Mouse (Mus musculus) MEL (cell line): Measurements from ENCODE around the gene Chd2. TPM values are rescaled to one million over a fixed set of nuclear protein-coding genes. Genes with fewer than 3 reads are reported as not detected.
A peak's percentile ranks its signal among the peaks of the same experiment; 100 is the strongest.

ENCODE experiments used
- DNase-seq: peaks from one replicate; pipeline ENCODE4 v3.0.0; 2011; ENCODE audit warnings: low read depth, low spot score
- H3K27ac ChIP-seq: 2 replicates; pipeline ENCODE4 v1.5.1; 2012; ENCODE audit warnings: low read depth, mild to moderate bottlenecking, control low read depth, low read length, moderate library complexity; ENCODE audit not compliant: control insufficient read depth
- H3K27me3 ChIP-seq, 2 experiments: fragments of 150-350 bp in 1 of 2; sonication (generic) in 1 of 2; 2 replicates each; pipeline ENCODE4 v1.6.1; 2012; ENCODE audit warnings: low read length in 2 of 2, mild to moderate bottlenecking in 2 of 2, improper control_type of control experiment in 1 of 2, moderate library complexity in 1 of 2; ENCODE audit not compliant: insufficient read depth in 2 of 2, control insufficient read depth in 1 of 2
- H3K36me3 ChIP-seq, 2 experiments: 2 replicates each; pipeline ENCODE4 v1.6.1; 2012 to 2014; ENCODE audit warnings: low read length in 2 of 2, improper control_type of control experiment in 1 of 2, inconsistent platforms in 1 of 2, mild to moderate bottlenecking in 1 of 2; ENCODE audit not compliant: insufficient read depth in 2 of 2, control insufficient read depth in 1 of 2
- H3K4me1 ChIP-seq, 2 experiments: fragments of 150-350 bp in 1 of 2; sonication (generic) in 1 of 2; 2 replicates each; pipeline ENCODE4 v1.6.1; 2012; ENCODE audit warnings: low read length in 2 of 2, improper control_type of control experiment in 1 of 2, mild to moderate bottlenecking in 1 of 2; ENCODE audit not compliant: insufficient read depth in 2 of 2, control insufficient read depth in 1 of 2
- H3K4me3 ChIP-seq, 2 experiments: fragments of 150-350 bp in 1 of 2; sonication (generic) in 1 of 2; 2 replicates each; pipeline ENCODE4 v1.5.1; 2012; ENCODE audit warnings: low read depth in 2 of 2, low read length in 2 of 2, mild to moderate bottlenecking in 2 of 2, moderate library complexity in 2 of 2, control low read depth in 1 of 2, improper control_type of control experiment in 1 of 2; ENCODE audit not compliant: control insufficient read depth in 1 of 2, insufficient read depth in 1 of 2
- H3K79me2 ChIP-seq: 2 replicates; pipeline ENCODE4 v1.6.1; 2012; ENCODE audit warnings: mild to moderate bottlenecking, low read length, moderate library complexity; ENCODE audit not compliant: control insufficient read depth, poor library complexity, insufficient read depth
- H3K9ac ChIP-seq: 2 replicates; pipeline ENCODE4 v1.6.1; 2012; ENCODE audit warnings: low read depth, mild to moderate bottlenecking, control low read depth, low read length, moderate library complexity; ENCODE audit not compliant: control insufficient read depth, poor library complexity, severe bottlenecking
- H3K9me3 ChIP-seq: fragments of 150-350 bp; sonication (generic); replicated peaks from 2 replicates; pipeline ENCODE4 v1.6.1; 2012; ENCODE audit warnings: mild to moderate bottlenecking, low read length, improper control_type of control experiment, moderate library complexity; ENCODE audit not compliant: insufficient read depth
- BHLHE40 ChIP-seq: IDR thresholded peaks from 2 replicates; pipeline ENCODE4 v1.6.1; 2012; ENCODE audit warnings: low read depth, mild to moderate bottlenecking, inconsistent platforms, low read length, improper control_type of control experiment, borderline replicate concordance
- CHD1 ChIP-seq: IDR thresholded peaks from 2 replicates; pipeline ENCODE4 v1.6.1; 2012; ENCODE audit warnings: low read depth, mild to moderate bottlenecking, inconsistent platforms, low read length, improper control_type of control experiment
- CTCF ChIP-seq, 3 experiments: IDR thresholded peaks in 2 of 3; conservative IDR thresholded peaks in 1 of 3; 2 replicates each; pipeline ENCODE4 v1.5.1; 2011 to 2012; ENCODE audit warnings: low read length in 3 of 3, low read depth in 2 of 3, mild to moderate bottlenecking in 2 of 3, improper control_type of control experiment in 1 of 3, inconsistent platforms in 1 of 3, mixed read lengths in 1 of 3, moderate library complexity in 1 of 3; ENCODE audit not compliant: control insufficient read depth in 1 of 3, insufficient read depth in 1 of 3, poor library complexity in 1 of 3, severe bottlenecking in 1 of 3
- EP300 ChIP-seq, 2 experiments: IDR thresholded peaks; 2 replicates each; pipeline ENCODE4 v1.6.1; 2011; ENCODE audit warnings: improper control_type of control experiment in 2 of 2, low read length in 2 of 2, low read depth in 1 of 2, mild to moderate bottlenecking in 1 of 2
- ETS1 ChIP-seq: IDR thresholded peaks from 2 replicates; pipeline ENCODE4 v1.6.1; 2012; ENCODE audit warnings: low read depth, mild to moderate bottlenecking, inconsistent platforms, low read length, improper control_type of control experiment, moderate library complexity
- HCFC1 ChIP-seq: IDR thresholded peaks from 2 replicates; pipeline ENCODE4 v1.6.1; 2012; ENCODE audit warnings: low read depth, mild to moderate bottlenecking, inconsistent platforms, low read length, improper control_type of control experiment, moderate library complexity
- KAT2A ChIP-seq: conservative IDR thresholded peaks from 2 replicates; pipeline ENCODE4 v1.6.1; 2012; ENCODE audit warnings: low read depth, low read length, improper control_type of control experiment, inconsistent platforms
- MAFK ChIP-seq: IDR thresholded peaks from 2 replicates; pipeline ENCODE4 v1.6.1; 2011; ENCODE audit warnings: low read depth, mild to moderate bottlenecking, low read length, improper control_type of control experiment, borderline replicate concordance
- MAZ ChIP-seq: IDR thresholded peaks from 2 replicates; pipeline ENCODE4 v1.6.1; 2012; ENCODE audit warnings: low read depth, mild to moderate bottlenecking, inconsistent platforms, low read length, improper control_type of control experiment
- MXI1 ChIP-seq: IDR thresholded peaks from 2 replicates; pipeline ENCODE4 v1.6.1; 2011; ENCODE audit warnings: mild to moderate bottlenecking, low read depth, low read length, improper control_type of control experiment
- MYC ChIP-seq: IDR thresholded peaks from 2 replicates; pipeline ENCODE4 v1.6.1; 2011; ENCODE audit warnings: low read depth, mild to moderate bottlenecking, low read length, improper control_type of control experiment, moderate library complexity
- NELFE ChIP-seq: IDR thresholded peaks from 2 replicates; pipeline ENCODE4 v1.6.1; 2011; ENCODE audit warnings: low read depth, low read length, improper control_type of control experiment
- NRF1 ChIP-seq: IDR thresholded peaks from 2 replicates; pipeline ENCODE4 v1.6.1; 2014; ENCODE audit warnings: low read depth, mild to moderate bottlenecking, inconsistent platforms, low read length, improper control_type of control experiment, moderate library complexity; ENCODE audit not compliant: poor library complexity, insufficient read depth, severe bottlenecking
- POLR2A ChIP-seq, 2 experiments: IDR thresholded peaks; 2 replicates each; pipeline ENCODE4 v1.6.1; 2011 to 2012; ENCODE audit warnings: low read length in 2 of 2, mild to moderate bottlenecking in 2 of 2, control low read depth in 1 of 2, improper control_type of control experiment in 1 of 2, low read depth in 1 of 2, moderate library complexity in 1 of 2; ENCODE audit not compliant: control insufficient read depth in 1 of 2, insufficient read depth in 1 of 2, poor library complexity in 1 of 2
- POLR2AphosphoS2 ChIP-seq: IDR thresholded peaks from 2 replicates; pipeline ENCODE4 v1.6.1; 2011; ENCODE audit warnings: low read length, improper control_type of control experiment
- POLR2AphosphoS5 ChIP-seq: IDR thresholded peaks from 2 replicates; pipeline ENCODE4 v1.6.1; 2012; ENCODE audit warnings: low read depth, borderline replicate concordance, mild to moderate bottlenecking, inconsistent platforms, low read length, moderate library complexity, mixed read lengths
- RCOR1 ChIP-seq: IDR thresholded peaks from 2 replicates; pipeline ENCODE4 v1.6.1; 2012; ENCODE audit warnings: low read depth, mild to moderate bottlenecking, inconsistent platforms, low read length, improper control_type of control experiment
- SIN3A ChIP-seq: IDR thresholded peaks from 2 replicates; pipeline ENCODE4 v1.6.1; 2012; ENCODE audit warnings: low read length, improper control_type of control experiment, inconsistent platforms
- SMC3 ChIP-seq: IDR thresholded peaks from 2 replicates; pipeline ENCODE4 v1.6.1; 2011; ENCODE audit warnings: low read depth, low read length, improper control_type of control experiment
- TBP ChIP-seq: IDR thresholded peaks from 2 replicates; pipeline ENCODE4 v1.8.0; 2011; ENCODE audit warnings: low read depth, low read length, improper control_type of control experiment
- UBTF ChIP-seq: IDR thresholded peaks from 2 replicates; pipeline ENCODE4 v1.6.1; 2012; ENCODE audit warnings: low read depth, mild to moderate bottlenecking, inconsistent platforms, low read length, improper control_type of control experiment, moderate library complexity, borderline replicate concordance; ENCODE audit not compliant: insufficient read depth
- USF1 ChIP-seq: IDR thresholded peaks from 2 replicates; pipeline ENCODE4 v1.6.1; 2014; ENCODE audit warnings: low read depth, mild to moderate bottlenecking, inconsistent platforms, low read length, improper control_type of control experiment, moderate library complexity
- USF2 ChIP-seq, 2 experiments: IDR thresholded peaks; 2 replicates each; pipeline ENCODE4 v1.6.1; 2011 to 2012; ENCODE audit warnings: improper control_type of control experiment in 2 of 2, low read length in 2 of 2, borderline replicate concordance in 1 of 2, inconsistent platforms in 1 of 2, low read depth in 1 of 2, mild to moderate bottlenecking in 1 of 2; ENCODE audit not compliant: insufficient read depth in 1 of 2
- ZMIZ1 ChIP-seq: IDR thresholded peaks from 2 replicates; pipeline ENCODE4 v1.6.1; 2012; ENCODE audit warnings: low read depth, mild to moderate bottlenecking, inconsistent platforms, low read length, improper control_type of control experiment, moderate library complexity
- ZNF384 ChIP-seq: IDR thresholded peaks from 2 replicates; pipeline ENCODE4 v1.6.1; 2012; ENCODE audit warnings: low read depth, mild to moderate bottlenecking, inconsistent platforms, low read length, improper control_type of control experiment
- polyA plus RNA-seq, 2 experiments: library from polyadenylated mRNA; stranded (reverse) in 1 of 2; unstranded in 1 of 2; fragments of >175 nt in 1 of 2; fragments of >200 nt in 1 of 2; gene quantifications; 2 replicates each; pipeline versions ENCODE4 v1.2.1 to v1.2.4; 2012; ENCODE audit warnings: low replicate concordance in 2 of 2, low read depth in 1 of 2; ENCODE audit not compliant: insufficient read length in 2 of 2, insufficient read depth in 1 of 2, missing spikeins in 1 of 2
- total RNA-seq: library from RNA; depleted of rRNA; stranded (reverse); fragments of 300-350 nt; gene quantifications from 2 replicates; pipeline ENCODE4 v1.2.3, GENCODE M21; 2012

The Chd2 gene
- total and polyA plus RNA-seq, 3 experiments: 9.9 to 275 (median 21.4) TPM

DNA sequence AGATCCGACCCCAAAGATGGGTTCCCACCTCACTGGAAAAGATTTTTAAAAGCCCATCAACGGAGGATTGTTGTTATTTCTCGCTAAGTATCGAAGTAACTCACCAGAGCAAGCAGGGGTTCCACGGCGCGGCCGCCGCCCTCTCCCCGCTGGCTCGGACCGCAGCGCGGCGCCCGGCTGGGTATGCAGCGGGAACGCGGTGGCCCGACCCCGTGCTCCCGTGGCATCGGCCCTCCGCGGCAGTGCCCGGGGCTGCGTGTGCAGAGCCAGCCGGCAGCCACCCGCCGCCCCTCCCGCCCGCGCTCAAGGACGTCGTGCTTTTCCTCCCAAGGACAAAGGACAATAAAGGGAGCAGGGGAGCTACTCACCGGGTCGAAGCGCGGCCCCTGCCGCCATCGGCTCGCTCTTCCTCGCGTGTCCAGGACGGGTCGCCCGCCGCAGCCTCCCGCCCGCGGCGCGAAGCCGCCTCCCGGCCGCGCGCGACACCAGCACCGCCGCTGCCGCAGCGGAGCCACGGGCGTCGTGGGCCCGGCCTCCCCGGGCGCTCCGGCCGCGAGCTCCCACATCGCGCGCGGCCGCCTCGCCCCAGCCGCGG, 16.1 kb upstream of the Chd2 start:
- H3K4me1 ChIP-seq: peaks cover 20 to 24% of the 10 kb centered on the region in 2 experiments
- peaks cover 28% of the 10 kb centered on the region for H3K79me2 ChIP-seq
- TF ChIP-seq MAFK (no peak), ZMIZ1 (no peak), NRF1 (no peak), HCFC1 (no peak), EP300 (IDR thresholded peaks at IDR 0.05; ENCODE audit: low read depth in 1 of 2, low read length in 2 of 2) (no peak), TBP (no peak), POLR2AphosphoS2 (no peak), SMC3 (no peak), ZNF384 (no peak), POLR2A (IDR thresholded peaks at IDR 0.05; ENCODE audit: control insufficient read depth in 1 of 2, insufficient read depth in 1 of 2, low read depth in 1 of 2, low read length in 2 of 2, poor library complexity in 1 of 2) (no peak), POLR2AphosphoS5 (no peak), USF2 (IDR thresholded peaks at IDR 0.05; ENCODE audit: borderline replicate concordance in 1 of 2, insufficient read depth in 1 of 2, low read depth in 1 of 2, low read length in 2 of 2) (no peak), USF1 (no peak)

DNA sequence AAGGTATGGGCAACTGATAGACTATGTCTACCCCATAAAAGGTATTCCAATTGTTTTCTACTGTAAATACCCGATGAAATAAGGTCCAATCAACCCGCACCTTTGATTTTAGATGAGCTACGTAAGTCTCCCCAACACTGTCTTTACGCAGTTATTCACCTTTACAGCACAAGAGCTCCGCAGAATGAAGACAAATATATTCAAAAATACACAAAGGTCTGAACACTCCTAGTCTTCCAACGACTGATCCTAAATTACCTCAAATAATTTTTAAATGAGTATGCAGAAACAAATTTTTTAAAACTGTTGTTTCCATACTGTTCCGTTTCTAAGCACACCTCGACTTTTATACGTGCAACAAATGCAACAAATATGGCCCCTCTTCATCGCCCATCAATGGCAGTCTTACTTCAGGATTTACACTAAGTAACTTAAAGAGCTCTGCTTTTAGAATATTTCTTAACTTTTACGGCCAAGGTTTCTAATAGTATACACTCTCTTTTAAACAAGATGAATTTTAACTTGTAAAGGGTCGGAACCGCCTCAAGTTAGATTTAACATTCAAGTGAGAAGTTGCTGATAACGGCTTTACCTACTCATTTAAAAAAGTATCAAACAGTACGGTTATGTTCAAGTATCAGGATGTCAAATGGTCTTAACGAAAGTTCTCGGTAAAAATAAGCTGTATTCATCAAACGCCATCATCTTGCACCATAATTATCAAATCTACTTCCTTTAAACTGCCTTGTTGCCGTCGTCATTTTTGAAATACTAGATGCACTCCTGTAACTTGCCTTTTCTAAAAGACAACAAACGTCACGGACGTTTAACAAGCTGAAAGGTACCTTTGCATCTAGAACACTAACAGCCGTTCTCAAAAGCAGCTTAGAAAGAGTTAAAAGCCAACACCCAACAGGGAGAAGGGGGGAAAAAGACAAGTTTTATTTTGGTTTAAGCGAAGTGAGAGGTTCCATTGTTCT, 15.3 kb upstream of the Chd2 start:
- H3K4me3 ChIP-seq: peak overlapping the region; percentile 92 to 100
- peaks cover 38 to 39% of the 10 kb centered on the region in 2 experiments for H3K36me3 ChIP-seq
- peaks cover 22 to 31% of the 10 kb centered on the region in 2 experiments for H3K4me1 ChIP-seq
- H3K9ac ChIP-seq: peak overlapping the region; percentile 99
- DNase-seq: peak; percentile 84
- no peaks in the 10 kb centered on the region for H3K9me3 ChIP-seq
- H3K79me2 ChIP-seq: peaks cover 34% of the 10 kb centered on the region
- no peaks in the 10 kb centered on the region for H3K27me3 ChIP-seq
- 0 out of 2 replicates have a peak, but pooled peaks have one; percentile 17 for TF ChIP-seq MAZ
- TF ChIP-seq SIN3A: peak; percentile 48; the same call in 1 of the 2 replicates
- 0 out of 2 replicates have a peak, but pooled peaks have one; percentile 32 for TF ChIP-seq KAT2A
- TF ChIP-seq UBTF: 0 out of 2 replicates have a peak, but pooled peaks have one; percentile 48
- no peak for TF ChIP-seq CTCF (IDR thresholded peaks at IDR 0.05 in 2 of 3, conservative IDR thresholded peaks at IDR 0.05 in 1 of 3; ENCODE audit: control insufficient read depth in 1 of 3, insufficient read depth in 1 of 3, low read depth in 2 of 3, low read length in 3 of 3, poor library complexity in 1 of 3, severe bottlenecking in 1 of 3)
- TF ChIP-seq RCOR1: no peak
- TF ChIP-seq BHLHE40: 0 out of 2 replicates have a peak, but pooled peaks have one; percentile 9
- peak; percentile 54 for TF ChIP-seq ETS1
- no peak for TF ChIP-seq USF2 (IDR thresholded peaks at IDR 0.05; ENCODE audit: borderline replicate concordance in 1 of 2, insufficient read depth in 1 of 2, low read depth in 1 of 2, low read length in 2 of 2)
- TF ChIP-seq HCFC1: peak; percentile 30; the same call in 1 of the 2 replicates
- peak; percentile 38 for TF ChIP-seq NELFE
- TF ChIP-seq CHD1: peak; percentile 95
- peak; percentile 59; the same call in 1 of the 2 replicates for TF ChIP-seq TBP
- TF ChIP-seq EP300 (IDR thresholded peaks at IDR 0.05; ENCODE audit: low read depth in 1 of 2, low read length in 2 of 2): peak in 1 of 2 experiments; percentile 22; a peak in 3 of 4 replicates
- peak; percentile 43 for TF ChIP-seq MXI1
- no peak for TF ChIP-seq USF1
- TF ChIP-seq MYC: 0 out of 2 replicates have a peak, but pooled peaks have one; percentile 14
- peak overlapping the region; percentile 89 for H3K27ac ChIP-seq

More for the DNA sequence above, 16.1 kb upstream of the Chd2 start:
- H3K27ac ChIP-seq: peak overlapping the region; percentile 89
- H3K4me3 ChIP-seq: peak overlapping the region; percentile 92 to 100
- H3K9ac ChIP-seq: peak overlapping the region; percentile 99
- DNase-seq: no peak
- no peaks in the 10 kb centered on the region for H3K9me3 ChIP-seq
- H3K36me3 ChIP-seq: peaks cover 30 to 34% of the 10 kb centered on the region in 2 experiments
- H3K27me3 ChIP-seq: no peaks in the 10 kb centered on the region
